Mouse (Mus musculus): ENCODE measurements at regions not wholly inside any gene's neighbourhood (a gene's known extent, or its start where the extent isn't known, plus 50 kb on each side); places are given as distances from the start of the nearest gene placed in this dataset.

- TF ChIP-seq CTCF (IDR thresholded peaks at IDR 0.05 in 2 of 3, conservative IDR thresholded peaks at IDR 0.05 in 1 of 3; ENCODE audit: control insufficient read depth in 1 of 3, insufficient read depth in 1 of 3, low read depth in 2 of 3, low read length in 3 of 3, poor library complexity in 1 of 3, severe bottlenecking in 1 of 3) (no peak), MAZ (IDR thresholded peaks at IDR 0.05; ENCODE audit: low read depth, low read length) (no peak), POLR2A (IDR thresholded peaks at IDR 0.05; ENCODE audit: control insufficient read depth in 1 of 2, insufficient read depth in 1 of 2, low read depth in 1 of 2, low read length in 2 of 2, poor library complexity in 1 of 2) (no peak), GATA1 (IDR thresholded peaks at IDR 0.05; ENCODE audit: low read depth, low read length) (no peak), MAX (IDR thresholded peaks at IDR 0.05; ENCODE audit: low read length) (no peak), TAL1 (IDR thresholded peaks at IDR 0.05; ENCODE audit: low read length) (no peak), MEF2A (IDR thresholded peaks at IDR 0.05; ENCODE audit: extremely low read depth, insufficient replicate concordance, low read depth, low read length, poor library complexity, severe bottlenecking) (no peak), BHLHE40 (IDR thresholded peaks at IDR 0.05; ENCODE audit: borderline replicate concordance, low read depth, low read length) (no peak), POLR2AphosphoS2 (IDR thresholded peaks at IDR 0.05; ENCODE audit: low read length) (no peak), ZC3H11A (IDR thresholded peaks at IDR 0.05; ENCODE audit: low read depth, low read length) (no peak)
Observed at GRCm38 (mm10) chr13:54879325-54879724, 69.9 kb upstream of the Unc5a start.
